Comparison of ENCODE assay signal across 25 mouse cellular contexts in genomic region chr13:43906241-43906640, GRCm38 (mm10).
DNase-seq lines count a peak whose midpoint lies in the region; TF ChIP-seq lines count a peak whose summit lies in the region.
"Had no signal": no experiment of that assay in that cellular context is flagged by ENCODE, and none has a peak within 500 bp of the region (broad histone marks: within the 10 kb centered on the region; RNA-seq: fewer than 3 reads in every experiment).

No protein-coding gene starts in this region.

- H3K27ac ChIP-seq in thymus, adult 2 months (ENCODE audit: control insufficient read depth, insufficient read depth, low read length): no peak overlapping the region
- H3K27ac ChIP-seq in embryonic facial prominence, embryonic 10.5 days (replicated peaks): 0 out of 2 replicates have a peak overlapping the region, but pooled peaks have one; percentile 35
- H3K27ac ChIP-seq: embryonic facial prominence, embryonic 13.5 days; forebrain, embryonic 13.5 days; left cerebral cortex, adult 2 months; liver, embryonic 15.5 days; lung, embryonic 15.5 days had no signal

- 27% methylated on average over 7 of the region's 7 CpGs for WGBS in thymus, adult 2 months
- 85% methylated on average over 7 of the region's 7 CpGs for WGBS in embryonic facial prominence, embryonic 10.5 days

- no peaks in the 10 kb centered on the region for H3K36me3 ChIP-seq in thymus, adult 2 months (ENCODE audit: control insufficient read depth, insufficient read depth, low read length)
- H3K36me3 ChIP-seq in embryonic facial prominence, embryonic 10.5 days (replicated peaks): no peaks in the 10 kb centered on the region
- H3K36me3 ChIP-seq in splenic B cell, adult 2 months (ENCODE audit: control insufficient read depth, insufficient read depth, low read length, poor library complexity, severe bottlenecking): no peaks in the 10 kb centered on the region
- H3K36me3 ChIP-seq: embryonic facial prominence, embryonic 13.5 days; liver, embryonic 15.5 days; lung, embryonic 15.5 days had no signal

- no peaks in the 10 kb centered on the region for H3K27me3 ChIP-seq in thymus, adult 2 months (ENCODE audit: control insufficient read depth, insufficient read depth, low read length)
- H3K27me3 ChIP-seq in embryonic facial prominence, embryonic 10.5 days (replicated peaks; ENCODE audit: low read depth, poor library complexity, severe bottlenecking): peaks cover 28% of the 10 kb centered on the region; the same call in 1 of the 2 replicates
- H3K27me3 ChIP-seq in splenic B cell, adult 2 months (ENCODE audit: control insufficient read depth, insufficient read depth, low read length, poor library complexity, severe bottlenecking): no peaks in the 10 kb centered on the region
- H3K27me3 ChIP-seq: embryonic facial prominence, embryonic 13.5 days; lung, embryonic 15.5 days had no signal

- peaks cover 17% of the 10 kb centered on the region for H3K4me1 ChIP-seq in thymus, adult 2 months (replicated peaks; ENCODE audit: control insufficient read depth, insufficient read depth, low read length)
- peaks cover 52% of the 10 kb centered on the region for H3K4me1 ChIP-seq in embryonic facial prominence, embryonic 10.5 days

- no peaks in the 10 kb centered on the region for H3K9me3 ChIP-seq in embryonic facial prominence, embryonic 10.5 days
- H3K9me3 ChIP-seq: embryonic facial prominence, embryonic 13.5 days; forebrain, embryonic 13.5 days; liver, embryonic 15.5 days; lung, embryonic 15.5 days had no signal

- H3K4me3 ChIP-seq in thymus, adult 2 months (ENCODE audit: control insufficient read depth, insufficient read depth, low read length): no peak overlapping the region
- H3K4me3 ChIP-seq in embryonic facial prominence, embryonic 10.5 days: no peak overlapping the region
- H3K4me3 ChIP-seq: embryonic facial prominence, embryonic 13.5 days; erythroblast, embryonic 14.5 days; forebrain, embryonic 13.5 days; left cerebral cortex, adult 2 months; liver, embryonic 15.5 days; lung, embryonic 15.5 days; myocyte had no signal

- peak; percentile 26 for DNase-seq in thymus, adult 2 months
- DNase-seq in thymus, adult 18-20 months: no peak
- DNase-seq in embryonic facial prominence, embryonic 10.5 days (ENCODE audit: low spot score): no peak
- peak; percentile 48 for DNase-seq in splenic B cell, adult 2 months (ENCODE audit: low read depth, low spot score)
- DNase-seq in spleen, postnatal 36 days (ENCODE audit: low spot score in 2 of 2): no peak
- no peak for DNase-seq in cerebellum, postnatal 14 days
- no peak for DNase-seq in cerebellum, adult 9-11 months
- DNase-seq in lung, postnatal 14 days: no peak
- DNase-seq: adrenal gland, adult 2 months; cerebellum, adult 11-12 months; cerebellum, postnatal 25 days; kidney, adult 18-20 months; kidney, postnatal 4 days; left cerebral cortex, postnatal 4 days; liver; lung, postnatal 4 days; right cerebral cortex, postnatal 14 days; spleen, adult 18-20 months had no signal

- no peak for TF ChIP-seq CTCF in thymus, adult 2 months (IDR thresholded peaks at IDR 0.05; ENCODE audit: borderline replicate concordance, control insufficient read depth, extremely low read depth, insufficient read depth, low read length, poor library complexity)

- TF ChIP-seq POLR2A in thymus, adult 2 months (IDR thresholded peaks at IDR 0.05; ENCODE audit: control insufficient read depth, extremely low read depth, insufficient read depth, low read length, poor library complexity): 0 out of 2 replicates have a peak, but pooled peaks have one; percentile 20

Comparison
In these comparisons a context has a peak if more than half of its experiments do, and no peak if none do; other contexts are left out.
1. DNase-seq: peak in thymus, adult 2 months (single experiment) and splenic B cell, adult 2 months (single experiment); none in thymus, adult 18-20 months (0 of 2), embryonic facial prominence, embryonic 10.5 days (single experiment), spleen, postnatal 36 days (0 of 2), cerebellum, postnatal 14 days (0 of 2), cerebellum, adult 9-11 months (single experiment) and lung, postnatal 14 days (single experiment).